Mouse (Mus musculus): ENCODE data around the gene Ntrk3.

DNA sequence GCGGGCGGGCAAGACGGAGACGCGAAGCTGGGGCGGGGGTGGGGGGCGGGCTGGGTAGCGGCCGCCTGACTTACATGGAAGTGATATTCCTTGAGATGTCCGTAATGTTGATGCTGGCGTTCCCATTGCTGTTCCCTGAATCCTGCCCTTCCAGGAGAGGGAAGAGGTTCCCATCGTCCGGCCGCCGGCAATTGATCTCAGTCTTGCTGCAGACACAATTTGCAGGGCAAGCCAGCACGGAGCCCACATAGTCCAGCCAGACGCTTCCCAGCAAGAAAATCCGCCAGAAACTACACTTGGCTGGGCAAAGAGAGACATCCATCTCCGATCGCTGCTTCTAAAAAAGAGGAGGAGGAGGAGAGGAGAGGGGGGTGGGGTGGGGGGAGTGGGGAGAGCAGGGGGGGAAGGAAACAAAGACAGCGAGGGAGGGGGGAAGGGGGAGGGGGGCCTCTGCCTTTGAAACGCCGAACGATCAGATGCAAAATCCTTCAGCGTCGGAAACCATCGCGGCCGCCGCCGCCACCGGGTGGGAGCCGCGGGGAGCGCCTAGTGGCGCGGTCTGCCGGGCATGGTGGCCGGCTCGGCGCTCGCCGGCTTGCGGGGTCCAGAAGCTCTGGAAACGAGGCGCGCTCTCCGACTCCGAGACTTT, 160.2 kb downstream of the Ntrk3 start:
- no peak for TF ChIP-seq POLR2A (IDR thresholded peaks at IDR 0.05; ENCODE audit: low read depth, low read length)
- no peak for TF ChIP-seq CTCF (conservative IDR thresholded peaks at IDR 0.05; ENCODE audit: insufficient read depth, insufficient read length, low read depth, low read length)
